Mouse (Mus musculus): ENCODE measurements around the gene Catsperg2.
"Not testable (repeated sequence)": the region's sequence is repeated elsewhere in the genome, so short reads cannot be mapped to it uniquely, and the experiment has no call there.

Catsperg2 gene

GRCm38 (mm10) chr7:29726860-29727259, at the start of gene Catsperg2:
Gene Catsperg2 (minus strand): TSS chr7:29727032.
- not testable (repeated sequence) for DNase-seq

GRCm38 (mm10) chr7:29776568-29776967, 49.7 kb upstream of the Catsperg2 start:
- DNase-seq = no peak

- no peak for DNase-seq
Observed at GRCm38 (mm10) chr7:29774371-29774770, 47.5 kb upstream of the Catsperg2 start.

- no peak for DNase-seq
Observed at GRCm38 (mm10) chr7:29773503-29773902, 46.7 kb upstream of the Catsperg2 start.

GRCm38 (mm10) chr7:29768980-29769379, 42.1 kb upstream of the Catsperg2 start:
- no peak for DNase-seq

DNA sequence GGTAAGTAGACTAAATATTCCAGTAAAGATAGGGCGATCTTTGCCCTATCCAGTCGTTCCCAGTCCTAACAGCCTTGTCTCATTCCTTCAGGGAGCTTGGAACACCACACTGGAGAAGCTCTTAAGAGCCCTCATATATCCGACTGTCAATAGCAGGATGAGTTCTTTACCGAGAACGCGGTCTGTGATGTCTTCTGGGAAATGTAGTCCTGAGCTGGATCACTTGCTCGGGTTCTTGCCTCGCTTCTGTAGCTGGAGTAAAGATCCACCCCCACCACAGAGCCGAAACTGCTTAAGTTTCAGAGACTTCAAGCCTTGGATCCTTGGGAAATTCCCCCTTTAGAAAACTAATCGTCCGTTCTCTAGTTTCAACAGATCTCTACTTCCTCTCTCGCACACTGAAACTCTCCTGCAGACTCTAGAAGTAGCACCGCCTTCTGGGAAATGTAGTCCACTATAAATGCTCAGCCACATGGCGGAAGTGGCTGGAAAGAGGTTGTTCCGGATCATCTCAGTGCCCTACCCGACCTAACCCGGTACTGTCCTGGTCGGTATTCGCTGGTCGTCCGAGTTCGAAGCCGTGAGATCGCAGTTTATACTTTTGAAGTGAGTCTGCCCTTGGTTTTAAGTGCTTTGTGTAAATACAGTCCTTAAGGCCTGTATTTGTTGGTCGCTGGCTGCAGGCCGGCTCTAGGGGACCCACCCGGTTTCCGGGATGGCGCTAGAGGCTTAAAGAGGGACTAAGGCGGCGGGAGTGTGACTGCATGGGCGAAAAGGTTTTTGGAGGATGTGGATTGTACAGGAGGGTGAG, 41.5 kb upstream of the Catsperg2 start, which contains the start of gene Zfp84:
Gene Zfp84, plus strand, starts transcription at position 463 of the 811 bp plus-strand sequence.
- DNase-seq = peak; percentile 85

DNA sequence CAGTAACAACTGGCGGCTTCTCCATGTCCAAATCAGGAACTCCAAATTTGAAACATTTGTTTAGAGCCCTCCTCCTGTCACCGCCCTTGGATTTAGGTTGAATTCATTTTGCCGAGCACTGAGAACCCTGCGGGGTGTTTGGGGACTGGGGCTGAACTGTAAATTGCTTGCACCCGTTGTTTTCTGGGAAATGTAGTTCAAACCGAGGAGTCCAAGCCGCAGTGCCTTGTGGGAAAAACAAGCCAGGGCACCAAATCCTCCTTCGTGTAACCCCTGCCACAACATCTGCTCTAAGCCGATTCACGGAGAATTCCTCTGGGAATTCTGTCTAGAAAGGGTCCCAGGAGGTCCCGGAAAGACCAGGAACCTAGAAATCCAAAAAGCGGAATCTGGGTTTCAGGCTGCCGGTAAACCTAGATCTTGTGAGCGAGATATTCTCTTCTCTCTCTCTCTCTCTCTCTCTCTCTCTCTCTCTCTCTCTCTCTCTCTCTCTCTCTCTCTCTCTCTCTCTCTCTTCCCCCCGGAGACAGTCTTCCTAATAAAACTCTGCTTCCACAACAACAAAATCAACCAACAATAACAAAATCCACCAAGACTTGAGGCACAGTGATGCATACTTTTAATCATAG, 40.3 kb upstream of the Catsperg2 start:
- DNase-seq = peak; percentile 83

- DNase-seq = no peak
Observed at GRCm38 (mm10) chr7:29764702-29765101, 37.9 kb upstream of the Catsperg2 start.

GRCm38 (mm10) chr7:29760476-29760875, 33.6 kb upstream of the Catsperg2 start:
- no peak for DNase-seq

DNA sequence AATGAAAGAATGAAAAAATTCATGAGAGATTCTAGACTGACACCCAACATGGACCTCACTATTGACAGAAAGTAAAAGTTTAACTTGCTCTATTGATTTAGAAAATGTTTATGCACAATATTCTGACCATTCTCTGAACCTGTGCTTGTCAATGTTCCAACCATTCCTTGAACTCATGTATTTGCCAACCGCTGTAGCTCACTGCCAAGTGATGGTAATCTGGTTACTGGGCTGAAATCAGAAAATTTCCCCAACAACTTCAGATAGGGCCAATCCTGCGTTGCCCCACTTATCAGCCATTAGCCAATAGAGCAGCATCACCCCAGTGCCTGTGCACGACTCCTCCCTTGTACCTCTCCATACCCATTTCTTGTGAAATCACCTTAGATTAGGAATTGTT, 15.4 kb upstream of the Catsperg2 start:
- DNase-seq = no peak

DNA sequence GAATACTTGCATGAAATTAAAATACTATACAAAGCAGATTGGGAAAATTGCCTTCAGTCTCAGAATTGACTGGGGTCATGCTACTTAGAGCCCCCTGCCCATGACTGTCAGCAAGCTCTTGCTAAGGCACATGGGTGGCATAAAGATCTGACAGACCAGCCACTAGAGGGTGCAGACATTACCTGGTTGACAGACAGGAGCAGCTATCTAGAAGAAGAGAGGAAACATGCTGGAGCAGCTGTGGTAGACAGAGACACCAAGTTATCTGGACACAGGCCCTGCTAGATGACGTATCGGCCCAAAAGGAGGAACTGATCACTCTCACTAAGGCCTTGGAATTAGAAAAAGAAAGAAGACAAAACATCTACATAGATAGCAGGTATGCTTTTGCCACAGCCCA, 1.2 kb upstream of the Catsperg2 start:
- no peak for DNase-seq

GRCm38 (mm10) chr7:29725461-29726142, 1.2 kb downstream of the Catsperg2 start:
- DNase-seq = not testable (repeated sequence)

- DNase-seq = not testable (repeated sequence)
Observed at GRCm38 (mm10) chr7:29708891-29709290, 17.9 kb downstream of the Catsperg2 start.

DNA sequence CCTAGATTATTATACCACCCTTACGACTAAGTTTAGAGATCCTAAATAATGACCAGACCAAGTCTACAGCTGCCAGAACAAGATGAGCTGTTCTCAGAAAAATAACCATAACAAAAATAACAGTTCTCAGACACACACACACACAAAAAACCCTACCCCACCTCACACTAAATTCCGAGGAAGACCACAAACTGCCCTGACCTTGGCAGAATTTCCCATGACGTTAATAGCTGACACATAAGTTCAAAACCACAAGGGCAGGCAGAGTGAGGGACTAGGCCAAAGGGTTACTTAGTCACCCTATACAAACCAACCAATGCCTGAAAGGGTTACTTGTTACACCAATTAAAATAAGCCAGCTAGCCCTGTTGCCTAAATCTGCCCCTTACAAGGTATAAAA, 31.6 kb downstream of the Catsperg2 start:
- not testable (repeated sequence) for DNase-seq

- no peak for DNase-seq
Observed at GRCm38 (mm10) chr7:29681868-29682267, 45.0 kb downstream of the Catsperg2 start.

Measured in cerebellum, adult 8-10 months (tissue).